ENCODE assay signal across 10 mouse cellular contexts in genomic region chr15:83740676-83741422, GRCm38 (mm10). TPM values are rescaled to one million over a fixed set of nuclear protein-coding genes. Genes with fewer than 3 reads are reported as not detected.
A peak's percentile ranks its signal among the peaks of the same experiment; 100 is the strongest.
DNase-seq lines count a peak whose midpoint lies in the region; ATAC-seq and TF ChIP-seq lines count a peak whose summit lies in the region.
"Had no signal": no experiment of that assay in that cellular context is flagged by ENCODE, and none has a peak within 500 bp of the region (broad histone marks: within the 10 kb centered on the region; RNA-seq: fewer than 3 reads in every experiment).

No protein-coding gene starts in this region.

- peak; percentile 51 for TF ChIP-seq EP300 in lung, postnatal 0 days (IDR thresholded peaks at IDR 0.05)

- 26% methylated on average over 21 of the region's 21 CpGs for WGBS in heart, embryonic 15.5 days
- 28% methylated on average over 21 of the region's 21 CpGs for WGBS in lung, postnatal 0 days

- no peaks in the 10 kb centered on the region for H3K36me3 ChIP-seq in heart, embryonic 15.5 days
- no peaks in the 10 kb centered on the region for H3K36me3 ChIP-seq in lung, postnatal 0 days (ENCODE audit: insufficient read depth, low read length)

- H3K4me3 ChIP-seq in heart, embryonic 15.5 days: no peak overlapping the region
- no peak overlapping the region for H3K4me3 ChIP-seq in lung, postnatal 0 days (ENCODE audit: low read depth, low read length)
- H3K4me3 ChIP-seq: erythroblast, embryonic 14.5 days had no signal

- peaks cover 9% of the 10 kb centered on the region for H3K4me1 ChIP-seq in heart, embryonic 15.5 days (replicated peaks)
- no peaks in the 10 kb centered on the region for H3K4me1 ChIP-seq in lung, postnatal 0 days (ENCODE audit: insufficient read depth, low read depth, low read length)

- H3K27ac ChIP-seq in heart, embryonic 15.5 days: peak overlapping the region; percentile 17; the same call in 1 of the 2 replicates
- no peak overlapping the region for H3K27ac ChIP-seq in lung, postnatal 0 days (ENCODE audit: low read length)

- peak; percentile 17 for DNase-seq in adrenal gland, postnatal 14 days
- no peak for DNase-seq in adrenal gland, adult 2 months
- DNase-seq in NIH3T3 (ENCODE audit: low read depth): peak; percentile 42
- peak; percentile 54 for DNase-seq in lung, postnatal 0 days (ENCODE audit: low spot score)
- DNase-seq in c-Kit-positive CD71-positive TER-119-positive erythroid progenitor cells, embryonic 14.5 days (ENCODE audit: low spot score): no peak

- no peak for TF ChIP-seq CTCF in lung, postnatal 0 days (IDR thresholded peaks at IDR 0.05)

- no peaks in the 10 kb centered on the region for H3K27me3 ChIP-seq in heart, embryonic 15.5 days
- H3K27me3 ChIP-seq in lung, postnatal 0 days (replicated peaks; ENCODE audit: insufficient read depth, low read length): no peaks in the 10 kb centered on the region

- H3K4me2 ChIP-seq in heart, embryonic 15.5 days: no peak overlapping the region; the same call in 1 of the 2 replicates
- no peak overlapping the region for H3K4me2 ChIP-seq in lung, postnatal 0 days (replicated peaks; ENCODE audit: low read depth, low read length)

- H3K9me3 ChIP-seq in heart, embryonic 15.5 days (replicated peaks): no peaks in the 10 kb centered on the region
- no peaks in the 10 kb centered on the region for H3K9me3 ChIP-seq in lung, postnatal 0 days (ENCODE audit: low read length)

- no peak overlapping the region for H3K9ac ChIP-seq in heart, embryonic 15.5 days
- H3K9ac ChIP-seq in lung, postnatal 0 days (replicated peaks; ENCODE audit: low read depth): no peak overlapping the region

- peak; percentile 58; the same call in 1 of the 2 replicates for ATAC-seq in heart, embryonic 15.5 days (replicated peaks; ENCODE audit: insufficient number of reproducible peaks, insufficient read depth, low FRiP score, low read depth)
- ATAC-seq in lung, postnatal 0 days: 0 out of 2 replicates have a peak, but pooled peaks have one; percentile 28
- no peak for ATAC-seq in granulocyte monocyte progenitor cell, adult 5-6 weeks (replicated peaks; ENCODE audit: poor library complexity, severe bottlenecking)
- no peak for ATAC-seq in erythroblast, adult 5-6 weeks (replicated peaks; ENCODE audit: low FRiP score, poor library complexity, severe bottlenecking)

RNA-seq across cellular contexts. Expression of gene Scube1, which starts 16.0 kb away (rescaled TPM):
- total RNA-seq in adrenal gland, postnatal 14 days (2021): 5.9 and 6.6 TPM in 2 replicates
- total RNA-seq in adrenal gland, adult 2 months (2021): 1 to 10 TPM; 3.2 to 9.1 TPM
- polyA plus RNA-seq in adrenal gland, adult 2 months (2012; rRNA removed): 10.5 and 15.1 TPM in 2 replicates
- polyA plus RNA-seq in heart, embryonic 15.5 days (2015; fragmentation: Nextera tagmentation; extraction: Ambion mirVana): 4.8 and 7.9 TPM in 2 replicates
- polyA plus RNA-seq in lung, postnatal 0 days (2015; fragmentation: Nextera tagmentation; extraction: Ambion mirVana): 1.6 and 1.9 TPM in 2 replicates
- not detected in 2 replicates for total RNA-seq in granulocyte monocyte progenitor cell, adult 5-6 weeks (2014; fragmentation: Nextera tagmentation)
- not detected in 2 replicates for total RNA-seq in granulocyte monocyte progenitor cell, adult 5-6 weeks (2017)
- total RNA-seq in erythroblast, adult 5-6 weeks (2015; ENCODE audit: low replicate concordance): not detected in 2 replicates
- not detected in 2 replicates for total RNA-seq in erythroblast, adult 5-6 weeks (2017; ENCODE audit: low replicate concordance)
- total RNA-seq: neutrophil, adult 5-6 weeks had no signal
- polyA plus RNA-seq: erythroblast, embryonic 14.5 days had no signal

RNA-seq across cellular contexts. Expression of gene Mpped1, which starts 38.4 kb away (rescaled TPM):
- not detected in 2 replicates for total RNA-seq in adrenal gland, postnatal 14 days (2021)
- not detected for total RNA-seq in adrenal gland, adult 2 months (2021)
- polyA plus RNA-seq in adrenal gland, adult 2 months (2012; rRNA removed): not detected in 2 replicates
- polyA plus RNA-seq in heart, embryonic 15.5 days (2015; fragmentation: Nextera tagmentation; extraction: Ambion mirVana): 0.15 and 0.20 TPM in 2 replicates
- 0.15 TPM in 1 of 2 replicates, not detected in the other for polyA plus RNA-seq in lung, postnatal 0 days (2015; fragmentation: Nextera tagmentation; extraction: Ambion mirVana)
- not detected in 2 replicates for total RNA-seq in granulocyte monocyte progenitor cell, adult 5-6 weeks (2014; fragmentation: Nextera tagmentation)
- total RNA-seq in granulocyte monocyte progenitor cell, adult 5-6 weeks (2017): not detected in 2 replicates
- total RNA-seq in erythroblast, adult 5-6 weeks (2015; ENCODE audit: low replicate concordance): not detected in 2 replicates
- not detected in 2 replicates for total RNA-seq in erythroblast, adult 5-6 weeks (2017; ENCODE audit: low replicate concordance)
- total RNA-seq: neutrophil, adult 5-6 weeks had no signal
- polyA plus RNA-seq: erythroblast, embryonic 14.5 days had no signal

Comparison
In these comparisons a context has a peak if more than half of its experiments do, and no peak if none do; other contexts are left out.
1. DNase-seq: peak in adrenal gland, postnatal 14 days (single experiment), NIH3T3 (single experiment) and lung, postnatal 0 days (single experiment); none in adrenal gland, adult 2 months (single experiment) and c-Kit-positive CD71-positive TER-119-positive erythroid progenitor cells, embryonic 14.5 days (single experiment).
2. ATAC-seq: peak in heart, embryonic 15.5 days (single experiment) and lung, postnatal 0 days (single experiment); none in granulocyte monocyte progenitor cell, adult 5-6 weeks (single experiment) and erythroblast, adult 5-6 weeks (single experiment).